Mouse (Mus musculus): Measurements from ENCODE around the gene Gpr157.
"Not testable (repeated sequence)": the region's sequence is repeated elsewhere in the genome, so short reads cannot be mapped to it uniquely, and the experiment has no call there.

DNA sequence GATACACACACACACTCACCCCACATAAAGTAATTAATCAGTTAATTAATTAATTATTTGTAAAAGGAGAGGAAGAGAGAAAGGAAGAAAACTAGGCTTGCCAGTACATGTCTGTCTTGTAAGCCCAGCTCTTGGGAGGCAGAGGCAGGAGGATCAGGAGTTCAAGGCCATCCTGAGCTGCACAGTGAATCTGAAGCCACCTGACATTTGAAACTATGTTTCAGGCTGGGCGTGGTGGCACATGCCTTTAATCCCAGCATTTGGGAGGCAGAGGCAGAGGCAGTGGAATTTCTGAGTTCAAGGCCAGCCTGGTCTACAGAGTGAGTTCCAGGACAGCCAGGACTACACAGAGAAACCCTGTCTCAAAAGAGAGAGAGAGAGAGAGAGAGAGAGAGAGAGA, 46.3 kb upstream of the Gpr157 start:
- not testable (repeated sequence) for TF ChIP-seq CTCF (IDR thresholded peaks at IDR 0.05 in 2 of 3, conservative IDR thresholded peaks at IDR 0.05 in 1 of 3; ENCODE audit: control insufficient read depth in 1 of 3, insufficient read depth in 1 of 3, low read depth in 2 of 3, low read length in 3 of 3, poor library complexity in 1 of 3, severe bottlenecking in 1 of 3); MAX (IDR thresholded peaks at IDR 0.05; ENCODE audit: low read length); JUND (IDR thresholded peaks at IDR 0.05; ENCODE audit: low read depth, low read length); POLR2A (IDR thresholded peaks at IDR 0.05; ENCODE audit: control insufficient read depth in 1 of 2, insufficient read depth in 1 of 2, low read depth in 1 of 2, low read length in 2 of 2, poor library complexity in 1 of 2); HCFC1 (IDR thresholded peaks at IDR 0.05; ENCODE audit: low read depth, low read length); MAFK (IDR thresholded peaks at IDR 0.05; ENCODE audit: borderline replicate concordance, low read depth, low read length); ELF1 (IDR thresholded peaks at IDR 0.05; ENCODE audit: low read depth, low read length); POLR2AphosphoS5 (IDR thresholded peaks at IDR 0.05; ENCODE audit: borderline replicate concordance, low read depth, low read length); RAD21 (IDR thresholded peaks at IDR 0.05; ENCODE audit: low read depth, low read length)

All from MEL (cell line).